Mouse (Mus musculus) testis, adult 2 months (tissue): ENCODE results near the gene Thada.

Experiments used
- CTCF ChIP-seq: fragments of 200-500 bp; IDR thresholded peaks from 2 replicates; pipeline ENCODE4 v1.5.1; 2012; ENCODE audit warnings: low read depth, mild to moderate bottlenecking, inconsistent platforms, low read length, moderate library complexity; ENCODE audit not compliant: control insufficient read depth, insufficient read depth, insufficient replicate concordance
- POLR2A ChIP-seq: fragments of 200-500 bp; IDR thresholded peaks from 2 replicates; pipeline ENCODE4 v1.6.1; 2012; ENCODE audit warnings: low read depth, mild to moderate bottlenecking, inconsistent platforms, low read length, moderate library complexity; ENCODE audit not compliant: control insufficient read depth

GRCm38 (mm10) chr17:84353224-84353901 lies 112.6 kb downstream of the Thada start:
- TF ChIP-seq CTCF (no peak), POLR2A (no peak)
